Mouse (Mus musculus) lung, adult 2 months (tissue): ENCODE results near the gene Pycard. TPM values are rescaled to one million over a fixed set of nuclear protein-coding genes. Genes with fewer than 3 reads are reported as not detected.
A peak's percentile ranks its signal among the peaks of the same experiment; 100 is the strongest.

ENCODE experiments used
- DNase-seq: peaks from one replicate; pipeline ENCODE4 v3.0.0; 2022
- H3K4me1 ChIP-seq: fragments of 200-500 bp; 2 replicates; pipeline ENCODE4 v1.6.1; 2011; ENCODE audit warnings: low read length; ENCODE audit not compliant: control insufficient read depth, insufficient read depth
- H3K4me3 ChIP-seq: fragments of 200-500 bp; replicated peaks from 2 replicates; pipeline ENCODE3; 2011; ENCODE audit warnings: low read depth, mild to moderate bottlenecking, control low read depth, low read length; ENCODE audit errors: extremely low read depth
- CTCF ChIP-seq: fragments of 200-500 bp; IDR thresholded peaks from 2 replicates; pipeline ENCODE4 v1.5.1; 2011; ENCODE audit warnings: mild to moderate bottlenecking, low read length, control low read depth; ENCODE audit not compliant: insufficient read depth
- POLR2A ChIP-seq: fragments of 200-500 bp; IDR thresholded peaks from 2 replicates; pipeline ENCODE4 v1.6.1; 2011; ENCODE audit warnings: low read depth, mild to moderate bottlenecking, control low read depth, low read length, borderline replicate concordance; ENCODE audit errors: extremely low read depth
- WGBS: fragments of 180-500 bp; shearing (Covaris S2); methylation state at CpG from one replicate; pipeline ENCODE4 v1.1.7; 2018; 5-methylcytosine and 5-hydroxymethylcytosine counted together
- polyA plus RNA-seq: library from polyadenylated mRNA; depleted of rRNA; stranded (reverse); fragments of >200 nt; gene quantifications from 2 replicates; pipeline ENCODE4 v1.2.3, GENCODE M21; 2012

Gene Pycard
- polyA plus RNA-seq, 1 experiment = 66.7 TPM

DNA sequence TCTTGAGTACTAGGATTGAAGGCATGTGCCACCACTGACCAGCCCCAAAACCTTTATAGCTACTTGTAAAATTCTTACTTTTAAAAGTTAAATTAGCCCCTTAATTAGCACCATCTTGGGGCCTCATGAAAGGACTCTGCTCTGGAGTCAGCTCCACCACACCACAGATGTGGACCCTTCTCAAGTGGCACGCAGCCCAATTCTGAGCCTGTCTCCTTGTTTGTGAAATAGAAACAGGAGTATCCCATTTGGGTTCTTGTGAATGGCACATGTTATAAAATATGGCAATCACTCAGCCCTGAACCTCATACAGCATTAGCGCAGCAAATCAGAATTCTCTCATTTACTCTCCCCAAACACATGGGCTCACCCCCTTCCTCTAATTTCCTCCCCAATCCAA, 14.8 kb downstream of the Pycard start:
- no peak for DNase-seq
- 96% methylated on average over 2 of the region's 2 CpGs for WGBS
- H3K4me1 ChIP-seq = no peaks in the 10 kb centered on the region
- TF ChIP-seq CTCF (no peak), POLR2A (no peak)
- H3K4me3 ChIP-seq = no peak overlapping the region

DNA sequence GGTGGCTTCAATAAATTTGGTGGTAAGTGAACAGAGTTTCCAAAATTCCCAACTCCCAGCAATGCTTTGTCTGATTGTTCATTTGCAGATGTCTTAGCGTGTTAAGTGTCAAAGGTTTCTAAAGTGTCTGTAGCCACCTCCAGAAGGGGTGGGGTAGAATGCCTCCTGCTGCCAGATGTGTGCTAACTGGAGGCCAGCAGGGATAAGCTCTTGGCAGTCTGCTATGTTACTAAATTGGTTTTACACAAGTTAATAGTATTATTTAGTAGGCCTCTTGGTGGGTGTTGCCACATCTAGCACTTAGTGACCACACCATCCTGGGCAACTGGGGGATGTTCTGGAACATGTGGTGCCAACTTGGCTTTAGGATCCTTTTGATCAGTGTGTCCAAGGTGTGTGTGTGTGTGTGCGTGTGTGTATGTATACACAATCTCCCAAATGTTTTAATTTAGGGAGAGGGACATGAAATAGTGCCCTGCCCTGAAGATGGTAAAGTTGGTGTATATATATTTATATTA, 19.2 kb downstream of the Pycard start:
- WGBS = 65% methylated on average over 2 of the region's 2 CpGs
- Histone ChIP-seq H3K4me1 (peaks cover 6% of the 10 kb centered on the region), H3K4me3 (no peak overlapping the region)
- no peak for TF ChIP-seq CTCF
- no peak for TF ChIP-seq POLR2A
- DNase-seq = no peak

DNA sequence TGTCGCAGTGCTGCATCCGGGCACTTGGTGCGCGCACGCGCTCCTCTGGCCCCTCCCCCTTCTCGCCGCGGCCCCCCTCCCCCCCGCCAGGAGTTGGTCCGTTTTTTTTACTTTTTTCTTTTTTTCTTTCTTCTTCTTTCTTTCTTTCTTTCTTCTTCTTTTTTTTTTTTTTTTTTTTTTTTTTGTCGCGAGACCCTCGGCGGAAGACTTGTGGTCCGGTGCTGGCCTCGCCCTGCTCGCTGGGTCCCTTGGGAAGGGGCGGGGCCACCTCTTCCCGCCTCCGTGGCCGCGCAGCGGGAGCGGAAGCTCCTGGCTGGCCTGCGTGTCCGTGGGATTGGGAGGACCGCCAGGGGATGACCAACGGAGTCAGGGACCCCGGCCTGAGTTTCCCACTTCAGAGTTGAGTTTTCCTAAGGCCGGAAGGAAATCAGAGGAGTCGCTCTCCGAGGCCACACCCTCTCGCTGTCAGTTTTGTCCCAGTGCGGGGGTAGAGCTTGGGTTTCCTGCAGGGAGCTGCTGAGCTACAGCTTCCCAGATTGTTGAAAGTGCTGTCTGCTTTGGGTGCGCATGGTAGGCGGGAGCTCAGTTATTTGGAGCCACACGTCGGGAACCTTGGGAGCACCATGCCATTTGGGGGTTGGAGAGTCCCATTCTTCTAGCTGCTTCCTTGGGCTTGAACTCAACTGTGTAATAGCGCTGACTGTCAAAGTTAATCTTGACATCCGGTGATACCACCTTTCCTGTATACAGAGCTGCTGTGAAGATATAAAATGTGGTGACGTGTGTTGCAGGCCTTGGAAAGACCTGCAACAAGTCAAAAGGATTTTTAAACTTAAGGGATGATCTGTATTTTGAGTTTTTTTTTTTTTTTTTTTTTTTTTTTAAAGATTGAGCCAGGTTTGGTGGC, 25.5 kb downstream of the Pycard start:
- TF ChIP-seq POLR2A (0 out of 2 replicates have a peak, but pooled peaks have one; percentile 7), CTCF (no peak)
- H3K4me1 ChIP-seq = peaks cover 14% of the 10 kb centered on the region
- H3K4me3 ChIP-seq = peak overlapping the region; percentile 100
- DNase-seq = peak; percentile 79
- 1% methylated on average over 42 of the region's 42 CpGs for WGBS

DNA sequence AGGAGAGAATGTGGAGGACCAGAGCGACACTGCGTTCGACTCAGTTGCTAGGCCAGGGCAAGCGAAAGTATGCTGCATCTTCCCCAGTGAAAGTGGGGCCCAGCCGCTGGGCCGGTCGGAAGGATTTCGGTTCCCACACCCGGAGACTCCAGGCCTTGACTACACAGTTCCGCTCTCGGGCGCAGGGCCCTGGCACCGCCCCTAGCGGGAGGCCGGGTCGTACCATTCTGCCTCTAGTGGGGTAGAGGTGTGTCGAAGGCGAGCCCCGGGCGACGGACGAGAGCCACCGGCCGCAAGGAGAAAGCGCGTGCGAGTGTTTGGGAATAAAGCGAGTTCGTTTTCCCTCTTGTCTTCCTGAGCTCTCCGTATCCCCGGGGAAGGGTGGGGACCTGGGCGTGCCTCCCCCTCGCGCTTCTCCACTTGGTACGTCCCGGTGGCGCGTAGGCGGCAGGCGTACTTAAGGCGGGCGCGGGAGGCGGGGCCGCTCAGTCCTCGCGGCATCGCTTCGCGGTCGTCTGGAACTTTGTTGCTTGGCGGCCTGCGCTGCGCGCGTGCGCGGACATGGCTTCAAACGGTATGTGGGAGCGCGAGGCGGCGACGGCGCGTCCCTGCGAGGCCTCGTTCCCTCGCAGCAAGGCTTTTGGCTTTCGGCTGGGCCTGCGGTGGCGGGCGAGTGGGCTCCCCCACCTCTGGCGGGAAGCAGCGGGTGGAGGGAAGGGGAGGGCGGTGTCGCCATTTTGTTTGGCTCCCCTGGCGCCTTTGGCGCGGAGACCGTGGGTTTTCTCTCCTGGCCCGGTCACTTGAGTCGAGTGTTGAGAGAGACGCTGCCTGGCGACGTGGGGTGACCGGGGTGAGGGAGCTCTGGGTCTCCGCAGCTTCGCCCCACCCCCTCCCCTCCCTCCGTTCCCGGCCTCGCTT, 26.4 kb downstream of the Pycard start, which contains the start of gene Fus:
TSS of gene Fus (plus strand) at position 454 of the 918 bp plus-strand sequence.
- H3K4me3 ChIP-seq = peak within 1 kb of the TSS; percentile 100
- WGBS = 1% methylated on average over 89 of the region's 92 CpGs
- peaks cover 14% of the 10 kb centered on the region for H3K4me1 ChIP-seq
- TF ChIP-seq CTCF = no peak
- peak; percentile 100 for TF ChIP-seq POLR2A
- peak; percentile 98 for DNase-seq

DNA sequence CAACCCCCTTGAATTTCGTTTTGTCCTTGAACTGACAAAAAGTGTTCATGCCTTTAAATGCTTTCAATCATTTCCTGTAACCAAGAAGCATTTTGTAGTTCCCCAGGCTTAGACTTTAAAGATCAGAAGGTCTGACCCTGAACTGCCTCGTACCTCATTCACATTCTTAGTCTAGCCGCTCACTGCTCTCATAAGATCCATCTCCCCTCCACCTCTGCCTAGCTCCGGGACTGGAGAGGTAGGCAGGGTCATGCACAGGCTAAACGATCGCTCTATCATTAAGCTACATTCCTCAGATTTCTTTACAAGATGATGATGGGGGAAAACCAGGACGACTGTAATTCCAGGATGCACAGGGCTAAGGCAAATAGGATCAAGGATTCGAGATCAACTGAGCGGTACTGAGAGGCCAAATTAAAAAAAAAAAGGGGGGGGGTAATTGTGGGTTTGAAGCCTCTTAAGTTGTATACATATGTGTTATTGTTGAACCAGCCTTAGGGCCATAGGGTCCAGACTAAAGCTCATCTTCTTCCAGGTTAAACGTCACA, 27.2 kb downstream of the Pycard start:
- peak overlapping the region; percentile 100 for H3K4me3 ChIP-seq
- 10% methylated on average over 10 of the region's 10 CpGs for WGBS
- TF ChIP-seq CTCF (no peak), POLR2A (no peak)
- no peak for DNase-seq
- peaks cover 14% of the 10 kb centered on the region for H3K4me1 ChIP-seq

DNA sequence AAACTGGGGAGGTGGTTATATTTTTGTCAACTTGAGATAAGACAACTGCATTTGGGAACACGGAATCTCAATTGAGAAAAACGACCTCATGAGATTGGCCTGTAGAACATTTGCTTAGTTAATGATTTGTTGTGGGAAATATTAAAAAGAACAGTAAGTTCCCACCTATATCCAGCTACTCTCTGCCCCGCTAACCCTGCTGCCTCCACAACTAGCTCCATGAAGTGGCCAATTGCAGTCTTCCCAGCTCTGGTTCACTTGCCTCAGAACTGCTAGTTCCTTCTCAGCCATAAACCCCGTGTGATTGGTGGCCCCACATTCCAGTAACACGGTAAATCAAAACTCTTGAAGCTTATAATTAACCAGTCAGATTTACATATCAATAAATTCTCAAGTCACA, 34.3 kb downstream of the Pycard start:
- 57% methylated on average over 5 of the region's 5 CpGs for WGBS
- H3K4me1 ChIP-seq = no peaks in the 10 kb centered on the region
- DNase-seq = no peak
- no peak overlapping the region for H3K4me3 ChIP-seq
- TF ChIP-seq POLR2A (no peak), CTCF (no peak)

DNA sequence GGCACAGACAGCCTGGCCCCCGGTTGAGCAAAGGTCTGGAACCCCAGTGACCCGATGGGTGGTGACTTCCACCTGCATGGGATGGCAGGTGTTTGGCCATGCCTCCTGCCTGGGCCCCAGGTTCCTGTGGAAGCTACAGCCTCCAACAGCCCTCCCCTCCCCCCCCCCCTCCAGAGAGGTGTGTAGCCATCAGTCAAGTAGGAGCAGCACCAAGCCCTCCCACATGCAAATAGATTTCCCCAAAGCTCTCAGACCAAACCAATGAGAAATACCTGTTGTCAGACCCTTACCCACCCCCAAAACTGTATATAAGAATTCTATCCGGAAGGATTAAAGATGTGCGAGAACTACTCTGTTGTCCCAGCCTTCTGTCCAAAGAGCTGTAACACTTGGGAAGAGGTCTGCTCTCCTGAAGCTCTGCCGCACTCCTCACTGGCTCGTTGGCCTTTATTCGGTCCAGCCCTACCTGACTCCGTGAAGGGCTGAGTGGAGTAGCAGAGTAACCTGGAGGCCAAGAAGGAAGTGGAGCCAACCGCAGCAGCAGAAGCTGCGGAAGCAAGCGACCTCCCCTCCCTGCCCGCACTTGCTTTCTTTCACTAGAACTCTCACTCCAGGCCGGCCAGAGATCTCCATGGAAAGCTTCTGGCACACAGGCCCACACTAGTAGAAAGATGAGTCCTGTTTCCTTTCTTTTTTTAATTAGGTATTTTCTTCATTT, 40.6 kb downstream of the Pycard start:
- no peak for DNase-seq
- WGBS = 33% methylated on average over 13 of the region's 13 CpGs
- Histone ChIP-seq H3K4me1 (no peaks in the 10 kb centered on the region), H3K4me3 (no peak overlapping the region)
- TF ChIP-seq CTCF = no peak
- TF ChIP-seq POLR2A = no peak

DNA sequence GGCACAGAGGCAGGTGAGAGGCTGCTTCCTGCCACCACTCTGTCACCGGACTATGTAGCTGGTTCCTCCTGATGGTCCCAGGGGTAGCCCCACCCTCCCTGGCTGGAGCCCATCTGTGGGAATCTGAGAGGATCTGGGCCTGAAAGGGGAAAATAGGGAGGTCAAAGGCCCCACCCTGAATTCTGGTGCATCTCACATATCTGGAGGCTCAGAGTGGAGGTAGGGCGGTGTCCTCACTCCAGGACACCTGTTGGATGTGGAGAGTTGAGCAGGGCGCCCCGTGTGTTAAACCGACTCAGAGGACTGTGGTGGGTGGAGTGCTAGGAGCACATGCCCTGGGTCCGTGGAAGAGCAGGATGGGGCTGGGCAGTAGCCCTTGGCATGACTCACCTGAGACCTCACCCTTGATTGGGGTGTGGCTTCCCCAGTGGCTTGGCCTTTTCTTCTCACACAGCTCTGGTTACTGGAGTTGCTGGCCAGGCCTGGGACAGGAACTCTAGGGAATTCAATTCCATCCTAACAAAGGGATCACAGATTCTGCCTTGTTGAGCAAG, 47.1 kb downstream of the Pycard start, which contains the start of gene Prss36:
TSS of gene Prss36 (minus strand) at position 256 of the 554 bp plus-strand sequence.
- TF ChIP-seq POLR2A (no peak), CTCF (no peak)
- H3K4me3 ChIP-seq = no peak within 1 kb of the TSS
- 67% methylated on average over 6 of the region's 6 CpGs for WGBS
- H3K4me1 ChIP-seq = no peaks in the 10 kb centered on the region
- DNase-seq = no peak
